Mouse (Mus musculus) G1E (cell line): ENCODE data around the gene Ccdc12. TPM values are rescaled to one million over a fixed set of nuclear protein-coding genes. Genes with fewer than 3 reads are reported as not detected.

Experiments used
- ATAC-seq: 2 replicates; pipeline ENCODE4 v1.8.0; 2016; ENCODE audit warnings: mild to moderate bottlenecking; ENCODE audit not compliant: insufficient number of reproducible peaks, poor library complexity, low FRiP score, severe bottlenecking; ENCODE audit errors: extremely low read depth
- DNase-seq: peaks from one replicate; pipeline ENCODE4 v3.0.0; 2012; ENCODE audit warnings: low spot score
- H3K27me3 ChIP-seq: 2 replicates; pipeline ENCODE4 v1.6.1; 2012; ENCODE audit warnings: mild to moderate bottlenecking, low read length, inconsistent platforms; ENCODE audit not compliant: insufficient read depth
- H3K36me3 ChIP-seq: replicated peaks from 2 replicates; pipeline ENCODE3; 2012; ENCODE audit warnings: mild to moderate bottlenecking, inconsistent platforms
- H3K4me1 ChIP-seq: 2 replicates; pipeline ENCODE4 v1.6.1; 2012; ENCODE audit warnings: low read depth, low read length, inconsistent platforms, mixed read lengths; ENCODE audit not compliant: insufficient read depth
- H3K4me3 ChIP-seq: 2 replicates; pipeline ENCODE4 v1.5.1; 2012; ENCODE audit warnings: low read depth, mild to moderate bottlenecking, inconsistent platforms, low read length, moderate library complexity, mixed read lengths
- H3K9me3 ChIP-seq: replicated peaks from 2 replicates; pipeline ENCODE4 v1.6.1; 2012; ENCODE audit warnings: inconsistent platforms
- CTCF ChIP-seq: IDR thresholded peaks from 2 replicates; pipeline ENCODE4 v1.5.1; 2012; ENCODE audit warnings: low read depth, low read length, inconsistent platforms, mixed read lengths
- GATA1 ChIP-seq: IDR thresholded peaks from 2 replicates; pipeline ENCODE4 v1.6.1; 2012; ENCODE audit warnings: borderline replicate concordance, low read length, inconsistent platforms, mixed read lengths
- GATA2 ChIP-seq: IDR thresholded peaks from 2 replicates; pipeline ENCODE4 v1.6.1; 2012; ENCODE audit warnings: low read depth, low read length, inconsistent platforms, borderline replicate concordance
- POLR2AphosphoS5 ChIP-seq: IDR thresholded peaks from 2 replicates; pipeline ENCODE4 v1.6.1; 2012; ENCODE audit warnings: low read depth, low read length, inconsistent platforms; ENCODE audit not compliant: insufficient replicate concordance
- TAL1 ChIP-seq: conservative IDR thresholded peaks from 2 replicates; pipeline ENCODE4 v1.6.1; 2012; ENCODE audit warnings: low read depth, low read length, inconsistent platforms, mixed read lengths
- polyA plus RNA-seq: library from polyadenylated mRNA; stranded (reverse); fragments of >175 nt; gene quantifications from 2 replicates; pipeline ENCODE4 v1.2.3, GENCODE M21; 2012
- total RNA-seq, 2 experiments: library from RNA; stranded (forward) in 1 of 2; stranded (reverse) in 1 of 2; fragments of 200-1000 nt in 1 of 2; fragments of >200 nt in 1 of 2; fragmentation: Nextera tagmentation in 1 of 2; gene quantifications; 2 replicates each; pipeline ENCODE4 v1.2.3; 2014 to 2017

Gene Ccdc12
- total and polyA plus RNA-seq, 3 experiments: 36.2 to 331 (median 202) TPM

- Histone ChIP-seq H3K27me3 (no peaks in the 10 kb centered on the region), H3K4me3 (no peak overlapping the region; the same call in 1 of the 2 replicates), H3K9me3 (no peaks in the 10 kb centered on the region), H3K4me1 (peaks cover 63% of the 10 kb centered on the region), H3K36me3 (peaks cover 95% of the 10 kb centered on the region)
- ATAC-seq (no peak), DNase-seq (no peak)
- no peak for TF ChIP-seq CTCF
- no peak for TF ChIP-seq TAL1
- TF ChIP-seq GATA1: no peak
- no peak for TF ChIP-seq POLR2AphosphoS5
- no peak for TF ChIP-seq GATA2
Measured at GRCm38 (mm10) chr9:110644295-110644694, 12.0 kb upstream of the Ccdc12 start.

- DNase-seq: peak; percentile 91
- no peak for TF ChIP-seq GATA1
- no peak for TF ChIP-seq CTCF
- TF ChIP-seq GATA2: no peak
- TF ChIP-seq POLR2AphosphoS5: no peak
- no peak for TF ChIP-seq TAL1
- H3K27me3 ChIP-seq: no peaks in the 10 kb centered on the region
- peak overlapping the region; percentile 67; the same call in 1 of the 2 replicates for H3K4me3 ChIP-seq
- H3K4me1 ChIP-seq: peaks cover 63% of the 10 kb centered on the region
- peaks cover 95% of the 10 kb centered on the region for H3K36me3 ChIP-seq
- no peaks in the 10 kb centered on the region for H3K9me3 ChIP-seq
- ATAC-seq: peak; percentile 90
Measured at GRCm38 (mm10) chr9:110645219-110645618, 11.1 kb upstream of the Ccdc12 start.

- Histone ChIP-seq H3K36me3 (peaks cover 70% of the 10 kb centered on the region), H3K27me3 (no peaks in the 10 kb centered on the region)
- ATAC-seq: no peak
Measured at GRCm38 (mm10) chr9:110649775-110650174, 6.5 kb upstream of the Ccdc12 start.

GRCm38 (mm10) chr9:110651931-110652722 is 4.2 kb upstream of the Ccdc12 start:
- peak overlapping the region; percentile 86; the same call in 1 of the 2 replicates for H3K4me3 ChIP-seq
- peaks cover 51% of the 10 kb centered on the region for H3K36me3 ChIP-seq
- H3K9me3 ChIP-seq: no peaks in the 10 kb centered on the region
- no peak for TF ChIP-seq CTCF
- no peak for TF ChIP-seq TAL1
- TF ChIP-seq POLR2AphosphoS5: no peak
- TF ChIP-seq GATA2: no peak
- TF ChIP-seq GATA1: no peak
- DNase-seq (peak; percentile 34), ATAC-seq (no peak)
- H3K27me3 ChIP-seq: no peaks in the 10 kb centered on the region
- H3K4me1 ChIP-seq: peaks cover 75% of the 10 kb centered on the region

More at GRCm38 (mm10) chr9:110649775-110650174, 6.5 kb upstream of the Ccdc12 start:
- no peaks in the 10 kb centered on the region for H3K9me3 ChIP-seq
- no peak for TF ChIP-seq TAL1
- TF ChIP-seq POLR2AphosphoS5: no peak
- TF ChIP-seq GATA2: no peak
- TF ChIP-seq CTCF: no peak
- TF ChIP-seq GATA1: no peak
- H3K4me1 ChIP-seq: peaks cover 85% of the 10 kb centered on the region
- no peak overlapping the region for H3K4me3 ChIP-seq
- DNase-seq: no peak

GRCm38 (mm10) chr9:110652963-110653654 is 3.2 kb upstream of the Ccdc12 start:
- no peak for TF ChIP-seq GATA1
- no peak for TF ChIP-seq GATA2
- no peak for TF ChIP-seq POLR2AphosphoS5
- TF ChIP-seq TAL1: no peak
- TF ChIP-seq CTCF: no peak

GRCm38 (mm10) chr9:110653655-110654461 is 2.4 kb upstream of the Ccdc12 start, which contains the start of gene Nbeal2:
Gene Nbeal2, minus strand, starts transcription at chr9:110654161.
- TF ChIP-seq GATA1 (no peak), GATA2 (no peak), CTCF (no peak), TAL1 (no peak), POLR2AphosphoS5 (no peak)
- ATAC-seq (peak; percentile 85), DNase-seq (peak; percentile 90)
- H3K4me3 ChIP-seq: peak within 1 kb of the TSS; percentile 86
- H3K36me3 ChIP-seq: peaks cover 41% of the 10 kb centered on the region
- H3K9me3 ChIP-seq: no peaks in the 10 kb centered on the region
- no peaks in the 10 kb centered on the region for H3K27me3 ChIP-seq
- H3K4me1 ChIP-seq: peaks cover 73% of the 10 kb centered on the region

More at GRCm38 (mm10) chr9:110652963-110653654, 3.2 kb upstream of the Ccdc12 start:
- peak overlapping the region; percentile 86 for H3K4me3 ChIP-seq
- H3K9me3 ChIP-seq: no peaks in the 10 kb centered on the region
- H3K36me3 ChIP-seq: peaks cover 47% of the 10 kb centered on the region
- H3K27me3 ChIP-seq: no peaks in the 10 kb centered on the region
- ATAC-seq (no peak), DNase-seq (no peak)
- H3K4me1 ChIP-seq: peaks cover 77% of the 10 kb centered on the region
